Mouse (Mus musculus): ENCODE data around the gene 4930544D05Rik.

DNA sequence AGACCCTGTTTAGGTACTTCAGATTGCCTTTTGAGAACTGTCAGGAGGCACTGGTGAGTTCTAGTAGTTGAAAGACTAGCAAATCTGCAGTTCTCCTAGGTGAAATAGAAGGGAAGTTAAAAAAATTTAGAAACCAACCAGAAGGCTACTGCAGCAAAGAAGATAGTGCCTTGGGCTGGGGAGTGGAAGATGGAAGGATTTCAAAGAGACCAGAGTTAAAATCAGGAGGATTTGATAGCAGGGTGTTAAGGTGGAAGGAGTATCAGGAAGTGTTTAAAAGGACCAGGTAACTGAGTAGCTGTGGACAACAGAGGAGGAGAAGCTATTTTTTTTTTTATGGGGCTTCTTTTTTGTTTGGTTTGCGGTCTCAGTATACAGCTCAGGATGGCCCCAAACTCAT lies 22.1 kb downstream of the 4930544D05Rik start:
- TF ChIP-seq CTCF (conservative IDR thresholded peaks at IDR 0.05; ENCODE audit: low read length) (no peak), NANOG (IDR thresholded peaks at IDR 0.05; ENCODE audit: borderline replicate concordance, low read length) (no peak)

Data from E14TG2a.4 (cell line).